Mouse (Mus musculus): Measurements from ENCODE around the gene Fgfr2. TPM values are rescaled to one million over a fixed set of nuclear protein-coding genes. Genes with fewer than 3 reads are reported as not detected.

Gene Fgfr2
- total and polyA plus RNA-seq, 2 experiments from 2014 or later, result 12.1 to 32.6 TPM

- WGBS, result 26% methylated on average over 1 of the region's 1 CpGs
- Histone ChIP-seq H3K9ac (replicated peaks; ENCODE audit: low read length, poor library complexity, severe bottlenecking) (no peak overlapping the region), H3K27me3 (ENCODE audit: insufficient read depth, low read length) (no peaks in the 10 kb centered on the region), H3K4me2 (ENCODE audit: low read depth, low read length, poor library complexity, severe bottlenecking) (no peak overlapping the region), H3K36me3 (ENCODE audit: insufficient read depth, low read length) (no peaks in the 10 kb centered on the region), H3K4me1 (ENCODE audit: insufficient read depth, low read length) (no peaks in the 10 kb centered on the region), H3K9me3 (ENCODE audit: low read length) (no peaks in the 10 kb centered on the region), H3K4me3 (ENCODE audit: low read depth, low read length) (no peak overlapping the region), H3K27ac (ENCODE audit: low read depth, low read length) (no peak overlapping the region)
- no peak for DNase-seq (ENCODE audit: low spot score)
- ATAC-seq (ENCODE audit: low FRiP score), result no peak
- TF ChIP-seq CTCF (IDR thresholded peaks at IDR 0.05), result no peak
Observed at GRCm38 (mm10) chr7:131244993-131245392, 1878.2 kb downstream of the Fgfr2 start.

GRCm38 (mm10) chr7:131236091-131236490 is 1887.1 kb downstream of the Fgfr2 start:
- Histone ChIP-seq H3K9ac (replicated peaks; ENCODE audit: low read length, poor library complexity, severe bottlenecking) (no peak overlapping the region), H3K36me3 (ENCODE audit: insufficient read depth, low read length) (no peaks in the 10 kb centered on the region), H3K27me3 (ENCODE audit: insufficient read depth, low read length) (no peaks in the 10 kb centered on the region), H3K9me3 (ENCODE audit: low read length) (no peaks in the 10 kb centered on the region), H3K4me3 (ENCODE audit: low read depth, low read length) (no peak overlapping the region), H3K4me2 (ENCODE audit: low read depth, low read length, poor library complexity, severe bottlenecking) (no peak overlapping the region), H3K4me1 (ENCODE audit: insufficient read depth, low read length) (no peaks in the 10 kb centered on the region), H3K27ac (ENCODE audit: low read depth, low read length) (no peak overlapping the region)
- ATAC-seq (ENCODE audit: low FRiP score), result no peak
- TF ChIP-seq CTCF (IDR thresholded peaks at IDR 0.05), result no peak
- DNase-seq (ENCODE audit: low spot score), result no peak

DNA sequence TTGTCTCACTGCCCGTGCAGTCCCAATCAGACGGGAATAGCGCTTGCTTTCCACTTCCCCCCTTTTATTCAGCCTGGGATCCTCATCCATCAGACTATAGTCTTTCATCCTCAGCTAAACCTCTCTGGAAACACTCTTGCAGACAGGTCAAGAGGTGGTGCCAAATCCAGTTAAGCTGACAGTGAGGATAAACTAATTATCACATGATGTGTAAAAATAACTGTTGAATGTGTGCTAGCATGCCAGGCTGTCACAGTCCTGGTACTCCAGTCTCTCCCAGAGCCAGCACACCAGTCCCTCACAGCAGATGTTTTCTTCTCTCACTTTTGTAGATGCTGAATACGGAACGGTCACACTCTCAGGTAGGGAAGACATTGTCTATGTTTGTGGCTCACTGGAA is 1900.1 kb downstream of the Fgfr2 start:
- DNase-seq (ENCODE audit: low spot score), result no peak
- ATAC-seq (ENCODE audit: low FRiP score), result no peak
- H3K9ac ChIP-seq (replicated peaks; ENCODE audit: low read length, poor library complexity, severe bottlenecking), result no peak overlapping the region
- H3K4me3 ChIP-seq (ENCODE audit: low read depth, low read length), result no peak overlapping the region
- no peaks in the 10 kb centered on the region for H3K27me3 ChIP-seq (ENCODE audit: insufficient read depth, low read length)
- no peaks in the 10 kb centered on the region for H3K36me3 ChIP-seq (ENCODE audit: insufficient read depth, low read length)
- H3K4me1 ChIP-seq (ENCODE audit: insufficient read depth, low read length), result no peaks in the 10 kb centered on the region
- no peaks in the 10 kb centered on the region for H3K9me3 ChIP-seq (ENCODE audit: low read length)
- TF ChIP-seq CTCF (IDR thresholded peaks at IDR 0.05), result no peak
- no peak overlapping the region for H3K27ac ChIP-seq (ENCODE audit: low read depth, low read length)
- 68% methylated on average over 5 of the region's 5 CpGs for WGBS
- no peak overlapping the region for H3K4me2 ChIP-seq (ENCODE audit: low read depth, low read length, poor library complexity, severe bottlenecking)

GRCm38 (mm10) chr7:131187996-131188395 is 1935.2 kb downstream of the Fgfr2 start:
- H3K9ac ChIP-seq (replicated peaks; ENCODE audit: low read length, poor library complexity, severe bottlenecking), result no peak overlapping the region
- no peak for TF ChIP-seq CTCF (IDR thresholded peaks at IDR 0.05)

DNA sequence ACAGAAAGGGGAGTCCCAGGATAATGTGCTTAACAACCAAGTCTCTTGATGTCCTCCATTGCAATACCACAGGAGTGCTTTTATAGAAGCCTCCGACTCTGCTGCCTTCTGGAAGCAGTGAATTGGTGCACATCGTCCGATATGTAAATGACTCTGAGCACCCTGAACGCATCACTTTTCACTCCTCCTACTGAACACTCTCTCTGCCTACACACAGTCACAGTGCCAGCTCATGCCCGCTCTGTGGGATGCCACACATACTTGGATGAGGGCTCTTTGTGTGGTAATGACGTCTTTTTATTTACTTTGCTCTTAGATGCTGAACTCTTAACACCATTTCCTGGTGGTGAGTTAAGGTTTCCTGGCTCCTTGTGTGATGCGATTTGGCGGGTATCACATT is 1936.1 kb downstream of the Fgfr2 start:
- no peak overlapping the region for H3K4me3 ChIP-seq (ENCODE audit: low read depth, low read length)

More at GRCm38 (mm10) chr7:131187996-131188395, 1935.2 kb downstream of the Fgfr2 start:
- Histone ChIP-seq H3K4me1 (ENCODE audit: insufficient read depth, low read length) (no peaks in the 10 kb centered on the region), H3K9me3 (ENCODE audit: low read length) (no peaks in the 10 kb centered on the region), H3K27me3 (ENCODE audit: insufficient read depth, low read length) (no peaks in the 10 kb centered on the region), H3K36me3 (ENCODE audit: insufficient read depth, low read length) (no peaks in the 10 kb centered on the region), H3K27ac (ENCODE audit: low read depth, low read length) (no peak overlapping the region), H3K4me2 (ENCODE audit: low read depth, low read length, poor library complexity, severe bottlenecking) (no peak overlapping the region), H3K4me3 (ENCODE audit: low read depth, low read length) (no peak overlapping the region)
- DNase-seq (ENCODE audit: low spot score), result no peak
- 95% methylated on average over 14 of the region's 14 CpGs for WGBS
- no peak for ATAC-seq (ENCODE audit: low FRiP score)

GRCm38 (mm10) chr7:131184339-131184738 is 1938.8 kb downstream of the Fgfr2 start:
- H3K27ac ChIP-seq (ENCODE audit: low read depth, low read length), result no peak overlapping the region
- H3K36me3 ChIP-seq (ENCODE audit: insufficient read depth, low read length), result no peaks in the 10 kb centered on the region
- H3K27me3 ChIP-seq (ENCODE audit: insufficient read depth, low read length), result no peaks in the 10 kb centered on the region
- no peaks in the 10 kb centered on the region for H3K4me1 ChIP-seq (ENCODE audit: insufficient read depth, low read length)
- 68% methylated on average over 8 of the region's 8 CpGs for WGBS
- no peak for ATAC-seq (ENCODE audit: low FRiP score)
- no peak overlapping the region for H3K4me3 ChIP-seq (ENCODE audit: low read depth, low read length)
- no peak for DNase-seq (ENCODE audit: low spot score)
- no peak overlapping the region for H3K9ac ChIP-seq (replicated peaks; ENCODE audit: low read length, poor library complexity, severe bottlenecking)
- H3K4me2 ChIP-seq (ENCODE audit: low read depth, low read length, poor library complexity, severe bottlenecking), result no peak overlapping the region
- H3K9me3 ChIP-seq (ENCODE audit: low read length), result no peaks in the 10 kb centered on the region
- no peak for TF ChIP-seq CTCF (IDR thresholded peaks at IDR 0.05)

More for the DNA sequence above, 1936.1 kb downstream of the Fgfr2 start:
- no peak for TF ChIP-seq CTCF (IDR thresholded peaks at IDR 0.05)
- DNase-seq (ENCODE audit: low spot score) (no peak), ATAC-seq (ENCODE audit: low FRiP score) (no peak)
- no peaks in the 10 kb centered on the region for H3K27me3 ChIP-seq (ENCODE audit: insufficient read depth, low read length)
- H3K4me1 ChIP-seq (ENCODE audit: insufficient read depth, low read length), result no peaks in the 10 kb centered on the region
- no peak overlapping the region for H3K9ac ChIP-seq (replicated peaks; ENCODE audit: low read length, poor library complexity, severe bottlenecking)
- WGBS, result 78% methylated on average over 8 of the region's 8 CpGs
- H3K36me3 ChIP-seq (ENCODE audit: insufficient read depth, low read length), result no peaks in the 10 kb centered on the region
- H3K4me2 ChIP-seq (ENCODE audit: low read depth, low read length, poor library complexity, severe bottlenecking), result no peak overlapping the region
- no peaks in the 10 kb centered on the region for H3K9me3 ChIP-seq (ENCODE audit: low read length)
- H3K27ac ChIP-seq (ENCODE audit: low read depth, low read length), result no peak overlapping the region

All from midbrain, postnatal 0 days (tissue).